Mouse (Mus musculus): ENCODE results near the gene Gba.

DNA sequence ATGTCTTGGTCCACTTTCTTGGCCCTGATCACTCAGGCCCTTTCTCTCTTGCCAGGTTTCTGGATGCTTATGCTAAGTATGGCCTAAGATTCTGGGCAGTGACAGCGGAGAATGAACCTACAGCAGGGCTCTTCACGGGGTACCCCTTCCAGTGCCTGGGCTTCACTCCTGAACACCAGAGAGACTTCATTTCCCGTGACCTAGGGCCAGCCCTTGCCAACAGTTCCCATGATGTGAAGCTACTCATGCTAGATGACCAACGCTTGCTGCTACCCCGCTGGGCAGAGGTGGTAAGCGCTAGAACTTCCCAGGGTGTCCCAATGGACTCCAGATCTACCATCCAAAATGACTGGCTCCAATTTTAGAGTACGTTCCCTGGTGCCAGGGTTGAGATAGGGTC lies 3.4 kb downstream of the Gba start:
- no peak for TF ChIP-seq CTCF (IDR thresholded peaks at IDR 0.05; ENCODE audit: low read depth)
- TF ChIP-seq EP300 (IDR thresholded peaks at IDR 0.05; ENCODE audit: low read depth), result no peak

Measured in heart, postnatal 0 days (tissue).